Mouse (Mus musculus): ENCODE results near the gene S100a1. TPM values are rescaled to one million over a fixed set of nuclear protein-coding genes. Genes with fewer than 3 reads are reported as not detected.

The S100a1 gene
- not detected for total RNA-seq (2023)

DNA sequence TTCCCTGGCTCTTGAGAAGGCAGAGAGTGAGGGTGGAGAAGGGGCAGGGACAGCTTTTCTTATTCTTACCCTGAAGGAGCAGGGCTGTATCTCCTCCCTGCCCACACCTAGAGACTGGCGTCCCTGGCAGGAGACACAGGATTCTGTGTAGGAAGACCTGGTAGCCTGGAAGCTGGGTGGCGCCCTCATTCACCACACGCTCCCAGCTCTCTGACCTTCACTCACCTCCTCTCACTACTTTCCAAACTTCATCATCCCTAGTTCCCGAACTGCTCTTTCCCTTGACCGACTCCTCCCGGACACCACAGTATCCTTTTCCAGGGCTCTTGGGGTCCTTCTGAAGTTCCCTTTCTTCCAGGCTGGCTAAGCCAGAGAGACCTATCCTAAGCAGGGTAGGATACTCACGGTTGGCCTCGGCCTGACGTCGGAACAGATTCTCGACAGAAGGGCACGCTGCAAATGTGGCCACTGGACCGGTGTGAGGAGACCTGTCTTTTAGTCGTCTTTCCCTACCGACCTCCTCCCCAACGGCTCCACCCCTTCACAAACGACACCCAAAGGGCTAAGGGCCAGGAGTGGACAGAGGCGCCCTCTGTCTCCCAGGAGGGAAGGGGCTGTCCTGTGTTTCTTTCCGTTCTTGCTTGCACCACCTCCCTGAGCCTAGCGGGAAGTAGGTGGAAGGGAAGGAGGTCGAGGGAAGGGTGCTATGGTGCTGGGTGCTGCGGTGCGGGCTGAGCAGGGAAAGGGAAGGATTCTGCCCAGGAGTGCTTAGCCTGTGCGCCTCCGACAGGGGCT lies at the start of gene S100a1, which contains the start of gene S100a13:
Gene S100a1, minus strand, starts transcription at position 597 of the 795 bp plus-strand sequence.
Gene S100a13, plus strand, starts transcription at position 640 of the 795 bp plus-strand sequence.

DNA sequence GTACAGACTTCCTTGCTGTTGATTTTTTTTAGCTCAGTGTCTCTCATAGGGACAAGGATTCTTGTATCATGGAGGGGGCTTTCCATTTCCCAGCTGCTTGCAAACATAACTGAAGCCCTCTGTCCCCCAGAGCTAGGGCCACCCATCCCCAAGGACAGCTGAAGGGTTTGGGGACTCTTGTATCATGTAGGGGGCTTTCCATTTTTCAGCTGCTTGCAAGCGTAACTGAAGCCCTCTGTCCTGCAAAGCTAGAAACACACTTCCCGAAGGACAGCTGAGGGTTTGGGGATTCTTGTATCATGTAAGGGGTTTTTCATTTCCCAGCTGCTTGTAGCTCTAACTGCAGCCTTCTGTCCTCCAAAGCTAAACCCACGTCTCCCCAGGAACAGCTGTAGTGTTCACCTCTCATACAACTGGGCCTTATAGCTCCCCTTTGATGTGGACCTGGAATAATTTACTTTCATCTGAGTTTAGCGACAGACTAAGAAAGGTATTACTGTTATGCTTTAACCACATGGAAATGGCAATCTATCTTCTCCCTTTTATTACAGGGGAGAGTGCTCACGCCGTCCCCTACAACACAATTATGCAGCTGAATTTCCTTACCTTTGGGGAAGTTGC lies 45.9 kb upstream of the S100a1 start, which contains the start of gene S100a3:
Gene S100a3, plus strand, starts transcription at position 571 of the 621 bp plus-strand sequence.

DNA sequence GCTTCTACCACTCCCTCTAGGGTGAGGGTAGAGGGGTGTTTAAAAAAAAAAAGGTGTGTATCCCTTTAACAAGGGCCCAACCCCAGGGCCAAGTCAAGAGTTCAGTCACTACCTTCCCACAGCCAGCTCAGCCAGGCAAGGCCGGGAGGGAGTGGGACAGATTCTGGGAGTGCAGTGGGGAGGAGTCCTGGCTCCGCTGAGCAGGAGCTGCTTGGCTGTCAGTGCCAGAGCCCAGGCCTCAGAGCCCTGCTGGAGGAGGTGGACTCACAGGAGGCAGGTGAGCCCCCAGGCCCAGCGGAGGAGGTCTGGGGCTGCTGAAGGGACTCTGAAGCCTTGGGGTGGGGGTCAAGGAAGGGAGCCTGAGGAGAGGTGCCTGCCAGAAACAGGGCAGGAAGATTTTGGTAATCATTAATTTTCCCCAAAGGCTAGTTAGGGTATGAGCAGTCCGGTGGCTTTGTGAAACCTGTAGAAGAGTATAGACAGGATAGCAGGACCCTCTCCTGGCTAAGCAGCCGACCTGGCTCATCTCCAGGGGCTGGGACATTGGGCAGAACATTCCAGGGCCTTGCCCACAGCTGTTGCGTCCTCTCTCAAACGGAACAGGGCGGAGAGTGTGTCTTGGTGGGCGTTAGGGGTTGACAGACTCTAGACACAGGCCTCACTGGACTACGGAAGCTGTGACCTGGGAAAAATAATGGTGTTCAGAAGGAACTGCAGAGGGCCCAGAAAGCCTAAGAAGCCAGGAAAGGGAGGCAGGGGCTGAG lies 23.1 kb upstream of the S100a1 start, which contains the start of gene S100a16:
Gene S100a16, plus strand, starts transcription at position 114 of the 764 bp plus-strand sequence.

DNA sequence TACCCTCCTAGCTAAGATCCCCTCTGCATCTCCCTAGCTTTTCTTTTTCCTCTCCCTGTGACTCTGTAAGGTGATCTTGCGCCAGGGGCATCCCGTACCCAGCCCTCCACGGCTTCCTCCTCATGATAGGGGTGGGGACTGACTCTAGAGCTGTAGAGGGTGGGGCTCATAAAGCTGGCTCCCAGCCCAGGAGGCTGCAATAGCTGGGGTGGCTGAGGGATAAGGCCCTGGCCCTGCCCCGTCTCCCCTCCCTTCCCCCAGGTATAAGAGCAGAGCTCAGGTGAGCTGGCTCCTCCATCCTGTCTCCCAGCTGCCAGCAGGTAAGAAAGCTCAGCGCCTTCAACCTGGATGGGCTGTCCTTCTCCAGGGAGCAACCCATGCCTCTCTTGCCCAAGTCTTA lies 12.4 kb upstream of the S100a1 start, which contains the start of gene S100a14:
Gene S100a14, plus strand, starts transcription at position 277 of the 400 bp plus-strand sequence.

DNA sequence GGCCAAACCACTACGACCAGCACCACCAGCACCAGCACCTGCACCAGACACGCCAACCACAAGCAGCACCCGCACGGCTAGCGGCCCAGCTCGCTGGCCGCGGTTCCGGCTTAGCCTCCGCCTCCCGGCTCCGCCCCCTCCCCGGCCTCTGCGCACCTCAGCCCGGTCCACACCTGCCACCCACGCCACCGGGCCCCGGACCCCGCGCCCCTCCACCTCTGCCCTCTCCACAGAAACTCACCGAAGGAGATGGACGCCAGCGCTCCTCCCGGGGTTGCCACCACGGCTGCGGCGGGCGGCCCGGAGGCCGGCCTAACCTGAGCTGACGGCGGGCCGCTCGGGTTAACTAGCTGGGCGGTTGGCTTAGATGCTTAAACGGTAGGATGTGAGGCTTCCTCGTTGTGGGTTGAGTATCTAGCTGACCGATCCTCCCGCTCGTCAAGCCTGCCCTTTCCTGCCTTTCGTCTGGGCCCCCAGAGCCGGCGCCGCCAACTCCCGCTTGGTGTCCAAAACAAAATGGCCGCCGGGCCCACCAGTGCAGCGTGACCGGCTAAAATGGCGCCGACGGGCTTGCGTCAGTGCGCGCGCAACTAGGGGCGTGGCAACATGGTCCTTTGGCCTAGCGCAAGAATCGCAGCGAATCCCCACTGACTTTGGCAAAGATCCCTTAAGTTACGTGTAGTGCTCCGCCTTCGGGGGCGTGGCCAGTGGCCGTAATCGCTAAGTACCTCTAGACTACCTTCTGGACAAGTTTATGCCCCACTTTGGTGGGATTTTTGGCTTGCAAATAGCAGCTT lies 5.0 kb downstream of the S100a1 start, which contains the start of gene Chtop:
Gene Chtop, minus strand, starts transcription at position 549 of the 797 bp plus-strand sequence.

DNA sequence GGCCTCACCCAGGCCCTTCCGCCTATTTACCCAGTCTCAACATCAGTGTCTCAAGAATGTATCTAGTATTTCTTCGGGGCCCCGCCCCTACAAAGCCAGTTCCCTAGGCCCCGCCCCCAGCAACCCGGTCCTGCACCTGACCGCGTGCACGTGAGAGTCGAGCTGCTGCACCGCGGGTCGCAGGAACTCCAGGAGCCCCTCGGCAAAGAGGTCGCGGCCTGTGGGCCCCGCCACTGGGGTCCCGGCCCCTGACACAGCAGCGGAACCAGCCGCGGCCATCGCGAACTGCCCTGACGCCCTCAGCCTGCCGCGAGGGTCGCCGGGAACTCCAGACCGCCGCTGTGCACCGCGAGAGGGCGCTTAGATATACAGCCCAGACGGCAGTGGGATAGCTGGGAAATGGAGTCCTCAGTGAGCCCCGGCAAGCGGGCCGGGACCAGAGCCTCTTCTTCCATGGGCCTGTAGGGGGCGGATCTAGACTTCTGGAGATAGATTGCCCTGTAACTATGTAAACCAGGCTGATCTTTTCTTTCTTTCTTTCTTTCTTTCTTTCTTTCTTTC lies 23.4 kb downstream of the S100a1 start, which contains the start of gene Snapin:
Gene Snapin, minus strand, starts transcription at position 338 of the 561 bp plus-strand sequence.

DNA sequence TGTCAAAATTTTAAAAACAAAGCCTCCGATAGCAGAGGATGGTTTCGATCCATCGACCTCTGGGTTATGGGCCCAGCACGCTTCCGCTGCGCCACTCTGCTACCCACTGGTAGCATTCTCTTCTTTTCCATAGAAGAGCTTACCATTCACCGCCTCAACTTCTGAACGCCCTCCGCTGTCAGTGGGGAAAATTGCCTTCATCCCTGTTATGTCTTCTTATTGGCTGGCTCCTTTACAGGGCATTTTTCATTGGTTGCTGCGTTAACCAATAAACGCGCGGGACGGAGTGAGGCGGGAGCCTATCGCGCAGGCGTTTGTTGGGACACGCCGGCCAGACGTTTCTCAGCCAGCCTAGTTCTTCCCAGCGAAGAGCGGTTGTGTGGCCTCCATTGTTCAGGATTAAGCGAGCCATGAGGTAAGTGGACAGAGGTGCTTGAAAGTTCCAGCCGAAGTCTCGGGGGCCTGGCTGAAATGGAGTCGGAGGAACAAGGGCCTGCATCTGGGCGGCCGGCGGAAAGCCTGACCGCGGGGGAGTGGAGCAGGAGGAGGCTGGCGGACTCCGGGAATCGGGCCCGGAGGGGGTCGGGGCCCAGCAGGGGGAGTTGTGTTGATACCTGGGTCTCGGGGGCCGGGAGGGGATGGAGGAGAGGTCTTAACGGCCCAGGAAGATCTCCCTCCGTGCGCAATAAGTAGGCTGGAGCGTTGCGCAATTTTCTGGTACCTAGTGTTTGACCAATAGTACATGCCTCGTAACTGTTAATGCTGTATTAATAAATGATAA lies 38.2 kb downstream of the S100a1 start, which contains the start of gene Ilf2:
Gene Ilf2, plus strand, starts transcription at position 296 of the 781 bp plus-strand sequence.

DNA sequence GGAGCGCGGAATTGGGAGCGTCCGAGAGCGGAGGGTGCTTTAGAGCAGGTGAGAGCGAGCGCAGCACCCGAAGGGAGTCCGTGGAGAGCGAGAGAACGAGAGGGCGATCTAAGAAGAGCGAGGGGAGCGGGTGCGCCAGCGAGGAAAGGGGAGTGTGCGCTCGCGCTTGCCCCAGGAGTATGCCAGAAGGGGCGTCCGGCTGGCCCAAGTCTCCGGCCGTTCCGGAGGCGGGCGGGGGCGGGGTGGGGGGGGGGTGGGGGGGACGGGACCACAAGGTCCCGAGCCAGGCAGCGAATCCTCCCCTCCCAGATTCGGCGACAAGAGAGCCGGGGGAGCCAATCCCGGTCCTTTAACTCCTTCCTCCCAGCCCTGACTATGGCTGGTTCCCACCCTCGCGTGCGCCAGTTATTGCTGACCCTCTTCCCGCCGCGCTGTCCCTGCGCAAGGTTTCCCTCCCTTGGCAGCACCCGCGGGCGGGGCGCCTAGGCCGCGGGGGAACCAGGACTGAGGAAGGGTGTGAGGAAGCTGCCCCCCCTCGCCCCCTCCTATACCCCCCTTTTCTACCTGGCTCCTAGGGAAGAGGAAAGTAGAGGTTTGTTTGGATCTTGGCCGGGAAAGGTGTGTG lies 48.4 kb downstream of the S100a1 start, which contains the start of gene Npr1:
Gene Npr1, minus strand, starts transcription at position 181 of the 625 bp plus-strand sequence.

Other genes starting within 250 kb of the S100a1 start
- 100 to 1,000 TPM; 180 TPM for gene Dennd4b, start 249.2 kb downstream of the S100a1 start, total RNA-seq (2023)
- 100 to 1,000 TPM; 120 to 129 TPM for gene Gatad2b, start 221.2 kb downstream of the S100a1 start, total RNA-seq (2023)
- gene Slc27a3, start 124.5 kb downstream of the S100a1 start, total RNA-seq (2023): 1 to 10 TPM; 1.4 to 3.3 TPM
- 10 to 100 TPM; 60.8 to 63.6 TPM for gene Ints3, start 80.8 kb downstream of the S100a1 start, total RNA-seq (2023)
- not detected for gene Npr1, start 48.5 kb downstream of the S100a1 start, total RNA-seq (2023)
- 10 to 100 TPM; 93.4 to 97.9 TPM for gene Ilf2, start 38.3 kb downstream of the S100a1 start, total RNA-seq (2023)
- 10 to 100 TPM; 63.2 to 64.4 TPM for gene Snapin, start 23.4 kb downstream of the S100a1 start, total RNA-seq (2023)
- gene Chtop, start 4.9 kb downstream of the S100a1 start, total RNA-seq (2023): 100 to 1,000 TPM; 198 to 203 TPM
- gene S100a13, start within 50 bp of the S100a1 start, total RNA-seq (2023): 10 to 100 TPM; 18.4 to 23.5 TPM
- gene S100a14, start 12.5 kb upstream of the S100a1 start, total RNA-seq (2023): 1 to 10 TPM in 1 of 2 experiments, under 1 TPM in 1; 0.70 to 1.2 TPM
- gene S100a16, start 22.9 kb upstream of the S100a1 start, total RNA-seq (2023): not detected
- not detected for gene S100a3, start 46.2 kb upstream of the S100a1 start, total RNA-seq (2023)
- not detected for gene S100a2, start 75.9 kb upstream of the S100a1 start, total RNA-seq (2023)
- not detected for gene Gm42674, start 87.5 kb upstream of the S100a1 start, total RNA-seq (2023)
- gene S100a4, start 89.4 kb upstream of the S100a1 start, total RNA-seq (2023): 10 to 100 TPM; 51.9 to 57.1 TPM
- 1 to 10 TPM; 5.2 to 5.4 TPM for gene S100a5, start 94.1 kb upstream of the S100a1 start, total RNA-seq (2023)
- gene S100a6, start 98.5 kb upstream of the S100a1 start, total RNA-seq (2023): 100 to 1,000 TPM in 1 of 2 experiments, 10 to 100 TPM in 1; 78.7 to 101 TPM
- gene S100a7a, start 139.6 kb upstream of the S100a1 start, total RNA-seq (2023): not detected
- 10 to 100 TPM in 1 of 2 experiments, 1 to 10 TPM in 1; 6.8 to 14.3 TPM for gene S100a8, start 154.6 kb upstream of the S100a1 start, total RNA-seq (2023)
- 10 to 100 TPM in 1 of 2 experiments, 1 to 10 TPM in 1; 9.6 to 10.5 TPM for gene S100a9, start 181.3 kb upstream of the S100a1 start, total RNA-seq (2023)
- not detected for gene Pglyrp4, start 212.5 kb upstream of the S100a1 start, total RNA-seq (2023)

Measured in B cell, adult 67 days (primary cell).